Mouse (Mus musculus): ENCODE measurements around the gene Ano2. TPM values are rescaled to one million over a fixed set of nuclear protein-coding genes. Genes with fewer than 3 reads are reported as not detected.

The Ano2 gene
- polyA plus RNA-seq (2017; shearing (Covaris generic)) = 0.11 TPM

DNA sequence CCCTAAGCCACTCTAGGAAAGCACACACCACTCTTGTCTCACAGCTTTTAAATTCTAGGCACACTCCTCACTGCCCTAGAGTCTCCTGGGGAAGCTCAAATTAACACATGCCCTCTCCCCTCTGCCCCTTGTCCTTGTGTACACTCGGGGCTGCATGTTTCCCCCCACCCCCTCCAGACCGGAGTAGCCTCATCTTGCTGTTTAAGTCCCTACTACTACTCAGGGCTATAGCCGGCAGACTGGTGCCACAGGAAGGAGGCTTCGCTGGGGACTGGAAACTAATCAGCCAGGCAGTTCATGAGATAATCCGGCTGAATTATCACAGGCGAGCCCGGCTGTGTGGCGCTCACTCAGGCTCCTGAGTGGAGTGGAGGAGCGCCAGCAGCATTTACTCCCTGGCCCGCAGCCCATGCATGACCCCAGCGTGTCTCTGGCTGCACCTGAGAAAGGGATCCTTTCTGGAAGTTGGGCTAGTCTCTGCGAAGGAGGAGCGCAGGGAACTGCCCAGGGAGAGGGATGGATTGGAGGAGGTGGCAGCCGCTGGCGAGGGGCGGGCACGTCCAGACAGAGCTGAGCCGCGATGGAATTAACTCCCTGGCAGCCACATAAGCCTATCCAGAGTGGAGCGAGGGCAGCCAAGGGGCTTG lies at the start of gene Ano2:
Ano2 (plus strand) TSS at position 363 of the 647 bp plus-strand sequence.

Other genes with a start within 250 kb of the Ano2 start
- 88.0 TPM for gene Cd9, start 195.6 kb upstream of the Ano2 start, polyA plus RNA-seq (2017; shearing (Covaris generic))
- gene Vwf, start 143.6 kb upstream of the Ano2 start, polyA plus RNA-seq (2017; shearing (Covaris generic)) = 0.51 TPM